Mouse (Mus musculus) spleen, postnatal 36 days (tissue): Measurements from ENCODE around the gene Hsf4.
"Not testable (repeated sequence)": the region's sequence is repeated elsewhere in the genome, so short reads cannot be mapped to it uniquely, and the experiment has no call there.

Experiments used
- DNase-seq, 2 experiments: peaks; one replicate each; pipeline ENCODE4 v3.0.0; 2022; ENCODE audit warnings: low spot score in 2 of 2, mixed read lengths in 1 of 2

Gene Hsf4

GRCm38 (mm10) chr8:105285514-105285913, 15.9 kb downstream of the Hsf4 start:
- DNase-seq, result no peak

GRCm38 (mm10) chr8:105286907-105287306, 17.3 kb downstream of the Hsf4 start:
- DNase-seq, result no peak

DNA sequence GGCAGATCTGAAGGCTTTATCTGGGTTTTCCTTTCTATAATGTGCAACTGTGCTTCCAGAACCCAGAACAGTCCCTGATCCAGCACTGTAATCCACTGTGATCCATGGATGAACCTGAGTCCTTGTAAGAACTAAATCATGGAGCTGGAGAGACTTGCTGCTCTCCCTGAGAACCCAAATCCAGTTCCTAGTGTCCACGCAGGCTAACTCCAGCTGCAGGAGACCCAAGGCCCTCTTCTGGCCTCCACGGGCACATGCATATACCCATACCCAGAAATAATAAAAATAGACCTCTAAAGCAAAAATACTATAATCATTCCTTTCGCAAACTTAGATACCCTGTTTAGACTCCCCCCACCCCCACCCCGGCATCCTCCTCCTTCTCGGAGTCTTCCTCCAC, 18.6 kb downstream of the Hsf4 start:
- no peak for DNase-seq

- peak; percentile 94 for DNase-seq
Measured at GRCm38 (mm10) chr8:105288958-105289732, 19.5 kb downstream of the Hsf4 start.

DNA sequence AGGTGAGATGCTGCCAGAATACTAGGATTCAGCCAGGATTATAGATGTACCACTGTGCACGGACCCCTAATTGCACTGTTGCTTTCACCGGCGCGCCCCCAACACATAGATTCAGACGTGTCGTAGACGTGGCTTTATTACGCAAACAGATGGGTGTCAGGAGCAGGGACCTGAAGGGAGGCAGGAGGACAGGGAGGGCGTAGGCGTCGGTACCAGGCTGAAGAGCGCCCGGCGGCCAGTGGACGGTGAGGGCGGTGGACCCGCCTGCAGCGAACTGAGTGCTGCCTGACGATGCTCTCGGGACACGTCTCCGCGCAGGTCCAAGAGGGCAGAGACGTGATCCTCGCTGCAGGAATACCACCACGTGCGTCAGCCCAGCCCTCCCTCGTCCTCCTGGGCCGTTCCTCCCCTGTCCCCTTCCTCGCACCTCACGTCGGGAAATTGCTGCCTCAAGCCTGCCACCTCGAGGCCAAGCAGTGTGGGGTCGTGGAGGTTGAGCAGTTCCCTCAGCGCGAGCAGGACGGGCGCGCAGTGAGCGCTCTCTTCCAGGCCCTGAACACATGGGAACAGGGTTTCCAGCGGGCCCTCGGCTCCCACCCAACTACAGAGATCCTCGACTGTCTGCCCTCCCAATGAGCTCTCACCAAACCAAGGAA, 20.3 kb downstream of the Hsf4 start, which contains the start of gene 4931428F04Rik:
Gene 4931428F04Rik (minus strand): TSS at position 60 of the 656 bp plus-strand sequence.
- DNase-seq, result peak in 1 of 2 experiments; percentile 30

DNA sequence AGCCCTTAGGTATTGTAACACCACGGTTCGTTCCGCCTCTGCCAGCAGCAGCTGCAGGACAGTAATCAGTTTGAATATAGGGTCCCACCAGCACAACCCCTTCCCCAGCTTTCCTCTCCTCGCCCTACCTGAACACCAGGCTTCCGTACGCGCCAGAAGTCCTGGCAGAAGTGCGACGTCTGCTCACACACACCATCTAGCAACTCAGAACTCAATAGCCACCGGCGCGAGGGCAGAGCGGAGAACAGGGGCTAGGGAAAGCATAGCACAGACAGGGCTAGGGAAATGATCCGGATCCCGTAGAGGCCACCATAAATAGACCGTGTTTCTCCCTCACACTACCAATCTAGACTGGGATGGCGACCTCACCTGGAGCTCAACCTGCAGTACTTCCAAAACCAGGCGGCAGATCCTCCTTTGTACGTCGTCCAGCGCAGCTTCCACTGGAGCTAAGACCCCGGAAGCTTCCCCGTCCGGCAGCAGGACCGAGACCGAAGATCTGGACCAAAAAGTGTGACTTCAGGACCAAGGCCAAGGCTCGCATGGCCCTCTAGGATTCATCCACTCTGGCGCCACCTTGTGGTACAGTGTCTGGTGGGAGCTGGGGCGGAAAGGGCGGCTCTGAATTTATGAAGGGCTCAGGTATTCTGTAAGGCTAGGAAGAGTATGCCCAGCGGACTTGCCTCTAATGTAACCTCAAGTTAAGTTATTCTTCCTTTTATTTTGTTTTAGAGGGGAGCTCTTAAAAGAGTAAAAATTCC, 21.1 kb downstream of the Hsf4 start:
- DNase-seq, result peak; percentile 80 to 83

DNA sequence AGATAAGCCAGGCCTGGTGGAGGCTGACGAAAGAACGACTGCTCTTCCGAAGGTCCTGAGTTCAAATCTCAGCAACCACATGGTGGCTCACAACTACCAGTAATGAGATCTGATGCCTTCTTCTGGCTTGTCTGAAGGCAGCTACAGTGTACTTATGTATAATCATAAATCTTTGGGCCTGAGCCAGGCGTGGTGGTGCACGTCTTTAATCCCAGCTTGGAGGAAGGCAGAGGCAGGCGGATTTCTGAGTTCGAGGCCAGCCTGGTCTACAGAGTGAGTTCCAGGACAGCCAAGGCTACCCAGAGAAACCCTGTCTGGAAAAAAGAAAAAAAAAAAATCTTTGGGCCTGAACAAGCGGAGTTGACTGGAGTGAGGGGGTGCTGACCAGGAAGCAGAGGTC, 21.8 kb downstream of the Hsf4 start:
- not testable (repeated sequence) for DNase-seq

DNA sequence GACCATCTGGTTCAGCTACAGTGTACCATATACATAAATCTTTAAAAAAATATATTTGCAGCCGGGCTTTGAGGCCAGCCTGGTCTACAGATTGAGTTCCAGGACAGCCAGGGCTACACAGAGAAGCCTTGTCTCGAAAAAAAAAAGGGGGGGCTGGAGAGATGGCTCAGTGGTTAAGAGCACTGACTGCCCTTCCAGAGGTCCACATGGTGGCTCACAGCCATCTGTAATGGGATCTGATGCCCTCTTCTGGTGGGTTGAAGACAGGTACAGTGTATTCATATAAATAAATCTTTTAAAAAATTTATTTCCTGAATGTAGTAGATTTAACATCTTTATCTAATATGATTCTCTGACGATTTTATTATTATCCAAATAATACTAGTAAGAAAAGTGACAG, 22.2 kb downstream of the Hsf4 start:
- not testable (repeated sequence) for DNase-seq

GRCm38 (mm10) chr8:105292471-105292870, 22.9 kb downstream of the Hsf4 start:
- DNase-seq, result no peak

DNA sequence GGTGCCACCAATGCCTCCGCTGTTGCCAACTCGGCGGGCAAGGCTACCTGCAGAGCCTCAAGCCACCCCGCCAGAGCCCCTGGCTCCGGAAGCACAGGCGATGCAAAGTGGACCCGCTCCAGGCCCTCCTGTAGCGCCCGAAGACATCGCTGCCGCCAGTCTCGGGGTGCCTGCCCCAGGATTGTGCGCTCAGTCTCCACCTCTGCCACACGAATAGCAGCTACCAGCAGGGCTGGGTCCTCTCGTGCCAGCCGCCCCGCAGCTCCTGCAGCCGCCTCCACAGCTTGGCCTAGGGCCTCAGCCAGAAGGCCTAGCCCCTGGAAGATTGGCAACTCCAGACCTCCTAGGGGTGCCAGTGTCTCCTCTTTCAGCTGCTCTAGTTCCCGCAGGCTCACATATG, 23.8 kb downstream of the Hsf4 start:
- DNase-seq, result no peak

DNA sequence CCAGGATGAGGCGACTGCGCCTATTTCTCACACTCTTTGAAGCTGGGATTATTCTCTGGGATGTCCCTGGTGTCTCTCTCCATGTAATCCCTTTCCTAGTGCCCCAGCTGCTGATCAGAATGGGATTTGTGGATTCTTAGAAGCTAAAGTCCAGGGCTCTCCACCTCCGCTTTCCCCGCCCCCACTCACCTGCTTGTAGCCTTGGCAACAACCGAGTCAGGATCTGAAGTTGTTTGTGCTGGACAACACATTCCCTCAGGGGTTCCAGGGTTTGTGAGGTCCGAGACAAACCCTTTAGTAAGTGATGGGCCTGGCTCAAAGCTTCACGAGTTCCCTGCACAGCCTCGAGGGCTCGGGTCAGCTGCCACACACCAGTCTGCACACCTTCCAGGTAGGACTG, 25.2 kb downstream of the Hsf4 start:
- DNase-seq, result no peak

DNA sequence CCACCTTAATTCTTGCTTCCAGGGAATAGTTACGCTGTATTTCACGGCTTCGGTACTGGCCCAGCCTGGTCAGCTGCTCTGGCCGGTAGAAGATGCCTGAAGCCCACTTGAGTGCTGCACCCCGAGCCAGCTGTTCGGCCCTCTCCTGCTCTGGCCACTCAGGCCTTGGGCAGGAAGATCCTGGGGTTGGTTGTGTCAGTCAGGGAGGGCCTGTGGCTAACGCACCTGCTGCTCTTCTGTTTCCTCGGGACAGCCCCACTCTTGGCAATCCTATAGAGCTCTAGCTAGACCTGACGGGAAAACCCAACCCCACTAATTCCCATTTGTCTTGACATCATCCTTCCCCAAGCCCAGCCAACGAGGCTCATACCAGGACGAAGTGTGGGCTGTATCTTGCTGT, 25.7 kb downstream of the Hsf4 start:
- DNase-seq, result no peak

DNA sequence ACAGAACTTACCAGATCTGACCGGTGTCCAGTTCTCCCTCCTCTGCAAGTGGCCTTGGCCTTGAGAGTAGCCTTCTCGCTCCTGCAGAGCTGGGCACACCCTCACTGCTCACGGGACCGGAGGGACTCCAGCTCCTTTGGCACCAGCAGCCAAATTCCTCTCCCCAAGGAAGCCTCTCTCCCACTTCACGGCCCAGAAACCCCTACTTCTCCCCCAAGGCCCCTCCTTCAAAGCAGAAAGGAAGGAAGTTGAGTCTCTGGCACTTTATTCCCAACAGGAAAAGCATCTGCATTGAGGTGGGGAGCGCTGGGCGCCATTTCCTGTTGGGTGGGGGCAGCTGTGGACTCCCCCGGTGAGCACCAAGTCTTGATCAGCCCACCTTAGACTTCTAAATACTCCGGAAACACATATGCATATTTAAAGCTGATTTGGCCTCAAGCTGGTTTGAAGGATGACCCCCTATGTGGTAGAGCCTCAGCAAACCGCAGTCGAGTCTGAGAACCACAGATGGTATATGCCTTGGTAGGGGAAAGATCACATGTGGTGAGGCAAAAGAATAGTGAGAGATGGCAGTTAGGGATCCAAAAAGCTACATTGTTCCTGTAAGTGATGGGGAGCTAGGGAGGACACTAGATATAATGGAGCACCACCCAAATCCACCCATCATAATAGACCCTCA, 26.4 kb downstream of the Hsf4 start, which contains the start of gene Exoc3l:
Gene Exoc3l (minus strand): TSS at position 207 of the 679 bp plus-strand sequence.
- no peak for DNase-seq

GRCm38 (mm10) chr8:105297511-105298192, 28.1 kb downstream of the Hsf4 start, which contains the start of gene E2f4:
E2f4 (plus strand) TSS chr8:105297663.
- peak; percentile 92 to 93 for DNase-seq

- DNase-seq, result no peak
Measured at GRCm38 (mm10) chr8:105298351-105299252, 29.0 kb downstream of the Hsf4 start.

- peak; percentile 75 to 85 for DNase-seq
Measured at GRCm38 (mm10) chr8:105299962-105300361, 30.4 kb downstream of the Hsf4 start.

DNA sequence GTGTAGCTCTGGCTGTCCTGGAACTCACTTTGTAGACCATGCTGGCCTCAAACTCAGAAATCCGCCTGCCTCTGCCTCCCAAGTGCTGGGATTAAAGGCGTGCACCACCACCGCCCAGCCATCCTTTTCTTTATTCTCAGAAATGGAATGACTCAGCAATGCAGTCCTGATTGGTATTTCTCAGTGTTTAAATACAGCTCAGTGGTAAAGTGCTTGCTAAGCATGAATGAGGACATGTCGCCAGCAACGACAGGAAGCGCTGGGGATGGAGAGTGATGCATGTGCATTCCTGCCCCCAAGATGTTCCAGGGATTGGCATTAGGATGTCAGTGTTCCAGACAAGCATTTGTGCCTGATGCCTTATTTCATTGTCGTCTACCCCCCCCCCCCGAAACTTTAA, 33.8 kb downstream of the Hsf4 start:
- no peak for DNase-seq

DNA sequence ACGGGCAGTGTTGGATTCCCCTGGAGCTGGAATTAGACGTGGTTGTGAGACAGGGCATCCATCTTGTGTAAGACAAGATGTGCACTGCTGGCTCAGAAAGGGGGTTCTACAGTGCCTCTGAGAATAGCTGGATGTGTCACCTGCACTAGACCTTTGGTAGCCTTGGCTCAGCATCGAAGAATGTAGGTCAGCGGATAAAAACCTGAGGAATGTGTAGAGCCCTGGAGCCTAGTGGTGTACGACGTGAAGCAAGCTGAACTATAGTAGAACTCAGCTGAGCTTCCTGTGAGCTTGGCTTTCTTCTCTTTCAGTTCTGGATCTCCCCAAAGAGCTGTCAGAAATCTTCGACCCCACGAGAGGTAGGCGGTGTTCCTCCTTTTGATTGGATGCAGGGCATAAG, 34.3 kb downstream of the Hsf4 start:
- DNase-seq, result no peak

GRCm38 (mm10) chr8:105304325-105305210, 35.0 kb downstream of the Hsf4 start:
- DNase-seq, result no peak
